Mouse (Mus musculus): ENCODE data around the gene Gm20517. TPM values are rescaled to one million over a fixed set of nuclear protein-coding genes. Genes with fewer than 3 reads are reported as not detected.

Gm20517 gene
- total RNA-seq, 2 experiments from 2014 or later: 0.82 to 2.4 TPM

DNA sequence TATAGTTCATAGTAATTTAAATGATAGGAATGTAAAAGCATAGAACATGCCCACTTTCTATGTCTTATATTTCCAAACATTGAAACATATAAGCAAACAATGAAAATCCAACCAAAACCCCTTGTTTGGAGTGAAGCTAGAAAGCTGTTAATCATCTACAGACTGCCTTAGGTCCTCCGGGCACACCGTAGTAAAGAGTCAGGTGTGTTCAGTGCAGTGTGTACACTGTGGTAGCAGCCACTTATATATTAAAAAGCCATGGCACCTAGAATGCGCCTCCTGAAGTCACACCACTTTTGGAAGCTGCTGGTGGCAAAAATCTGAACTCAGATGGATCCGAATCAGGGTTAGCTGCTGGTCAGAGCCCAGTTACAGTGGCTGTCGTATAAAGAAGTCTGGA is 66.8 kb downstream of the Gm20517 start:
- H3K27ac ChIP-seq: no peak overlapping the region
- no peak for DNase-seq
- intact Hi-C loops (cut with DNase I): loop anchor here (5.0 kb wide), 1 partner anchor 46 kb away; the partner anchor contains the start of gene Usp49
- TF ChIP-seq CTCF (IDR thresholded peaks at IDR 0.05): no peak
- H3K4me3 ChIP-seq: no peak overlapping the region

- intact Hi-C loops (cut with DNase I): loop anchor here (5.0 kb wide), 1 partner anchor 46 kb away; the partner anchor contains the start of gene Usp49
- no peak overlapping the region for H3K27ac ChIP-seq
- DNase-seq: no peak
- H3K4me3 ChIP-seq: no peak overlapping the region
- TF ChIP-seq CTCF (IDR thresholded peaks at IDR 0.05): no peak
Observed at GRCm38 (mm10) chr17:47678702-47679101, 67.3 kb downstream of the Gm20517 start.

DNA sequence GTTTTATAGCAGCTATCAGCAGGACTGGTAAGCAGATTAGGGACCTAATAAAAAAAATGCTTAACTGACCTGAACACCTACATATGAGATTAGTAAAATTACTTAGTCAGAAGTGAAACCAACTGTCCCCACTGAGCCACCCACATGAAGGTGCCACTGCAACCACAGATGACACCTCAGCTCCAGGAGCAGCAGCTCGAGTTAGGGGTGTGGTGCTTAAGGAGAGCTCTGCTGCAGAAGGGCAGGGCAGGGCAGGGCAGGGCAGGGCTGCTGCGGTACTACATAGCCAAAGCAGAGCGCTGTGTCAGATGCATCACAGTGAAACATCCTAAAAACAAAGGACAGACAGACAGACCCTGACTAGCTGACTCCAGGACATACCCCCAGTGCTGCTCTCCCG is 71.4 kb downstream of the Gm20517 start:
- DNase-seq: no peak
- no peak for TF ChIP-seq CTCF (IDR thresholded peaks at IDR 0.05)
- Histone ChIP-seq H3K27ac (no peak overlapping the region), H3K4me3 (no peak overlapping the region)
- intact Hi-C loops (cut with DNase I): no loop called here

DNA sequence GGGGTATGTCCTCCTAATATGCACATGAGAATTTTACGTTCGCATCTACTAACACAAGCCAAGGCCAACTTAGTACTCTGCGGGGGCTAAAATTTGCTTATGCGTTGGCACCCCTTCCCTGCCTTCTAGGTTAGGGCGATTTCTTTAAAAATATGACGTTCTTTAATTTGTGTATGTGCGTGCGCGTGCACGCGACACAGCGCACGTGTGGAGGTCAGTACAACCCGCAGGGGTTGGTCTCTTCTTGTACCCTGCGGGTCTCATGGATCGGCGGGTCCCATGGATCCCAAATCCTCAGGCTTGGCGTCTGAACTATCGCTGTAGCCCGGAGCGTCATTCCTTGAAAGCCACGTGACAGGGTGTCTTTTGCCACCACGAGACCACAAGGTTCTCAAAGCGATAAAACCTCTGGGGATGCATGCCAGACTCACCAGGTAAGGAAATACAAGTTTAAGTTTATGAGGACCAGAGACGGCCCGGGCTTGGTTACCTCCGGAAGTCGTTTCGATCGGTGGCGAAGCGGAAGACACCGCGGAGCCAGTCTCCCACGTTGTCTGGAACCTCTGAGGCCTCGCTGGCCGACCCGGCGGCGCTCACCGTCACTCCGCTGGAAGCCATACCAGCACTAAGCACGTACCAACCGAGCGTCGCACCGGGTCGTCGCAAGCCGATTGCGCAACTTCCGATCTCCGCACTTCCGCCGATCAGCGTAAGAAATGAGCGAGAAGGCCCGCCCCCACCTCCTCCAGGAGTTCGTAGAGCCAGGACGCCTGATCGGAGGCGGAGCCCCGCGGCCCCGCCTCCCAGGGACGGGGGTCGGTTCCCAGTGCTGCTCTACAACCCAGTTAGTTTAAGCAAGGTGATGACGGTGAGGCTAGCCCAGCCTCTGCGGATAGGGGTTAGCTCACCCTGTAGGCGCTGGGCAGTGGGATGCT is 76.3 kb downstream of the Gm20517 start:
- peak; percentile 97 for DNase-seq
- H3K4me3 ChIP-seq: peak overlapping the region; percentile 92
- peak overlapping the region; percentile 95 for H3K27ac ChIP-seq
- no peak for TF ChIP-seq CTCF (IDR thresholded peaks at IDR 0.05)
- intact Hi-C loops (cut with DNase I): no loop called here

- intact Hi-C loops (cut with DNase I): no loop called here
- H3K27ac ChIP-seq: peak within 1 kb of the TSS; percentile 95
- peak within 1 kb of the TSS; percentile 92 for H3K4me3 ChIP-seq
- no peak for TF ChIP-seq CTCF (IDR thresholded peaks at IDR 0.05)
- no peak for DNase-seq
Observed at GRCm38 (mm10) chr17:47688344-47688607, 76.9 kb downstream of the Gm20517 start, which contains the start of gene Tomm6. Tomm6 (minus strand) TSS chr17:47688386.

GRCm38 (mm10) chr17:47688608-47689575 is 77.5 kb downstream of the Gm20517 start, which contains the start of gene Frs3:
Frs3 (plus strand) TSS chr17:47689030.
- intact Hi-C loops (cut with DNase I): no loop called here
- peak within 1 kb of the TSS; percentile 95 for H3K27ac ChIP-seq
- peak; percentile 80 for DNase-seq
- peak within 1 kb of the TSS; percentile 92 for H3K4me3 ChIP-seq
- TF ChIP-seq CTCF (IDR thresholded peaks at IDR 0.05): no peak

- TF ChIP-seq CTCF (IDR thresholded peaks at IDR 0.05): no peak
- peak; percentile 49 for DNase-seq
- Histone ChIP-seq H3K4me3 (no peak overlapping the region), H3K27ac (peak overlapping the region; percentile 24; the same call in 1 of the 2 replicates)
- intact Hi-C loops (cut with DNase I): loop anchor here (5.0 to 10.0 kb wide), 2 partner anchors 183 to 325 kb away; partner anchors contain the start of genes Ccnd3 and Mrps10
Observed at GRCm38 (mm10) chr17:47689894-47690293, 78.5 kb downstream of the Gm20517 start.

GRCm38 (mm10) chr17:47691650-47692049 is 80.3 kb downstream of the Gm20517 start:
- no peak for TF ChIP-seq CTCF (IDR thresholded peaks at IDR 0.05)
- intact Hi-C loops (cut with DNase I): loop anchor here (5.0 to 10.0 kb wide), 2 partner anchors 184 to 327 kb away; partner anchors contain the start of genes Ccnd3 and Mrps10
- no peak for DNase-seq
- H3K27ac ChIP-seq: no peak overlapping the region
- no peak overlapping the region for H3K4me3 ChIP-seq

- intact Hi-C loops (cut with DNase I): loop anchor here (5.0 to 10.0 kb wide), 2 partner anchors 187 to 329 kb away; partner anchors contain the start of genes Ccnd3 and Mrps10
- DNase-seq: peak; percentile 55
- Histone ChIP-seq H3K4me3 (peak overlapping the region; percentile 89), H3K27ac (peak overlapping the region; percentile 88)
- TF ChIP-seq CTCF (IDR thresholded peaks at IDR 0.05): no peak
Observed at GRCm38 (mm10) chr17:47693671-47694441, 82.5 kb downstream of the Gm20517 start.

GRCm38 (mm10) chr17:47694442-47694502 is 82.9 kb downstream of the Gm20517 start, which contains the start of gene Gm21981:
Gm21981 (minus strand) TSS chr17:47694455.
- intact Hi-C loops (cut with DNase I): loop anchor here (5.0 to 10.0 kb wide), 2 partner anchors 187 to 329 kb away; partner anchors contain the start of genes Ccnd3 and Mrps10

GRCm38 (mm10) chr17:47694503-47695336 is 83.3 kb downstream of the Gm20517 start, which contains the start of gene Prickle4:
Prickle4 (minus strand) TSS chr17:47694736.
- intact Hi-C loops (cut with DNase I): loop anchor here (5.0 to 10.0 kb wide), 2 partner anchors 187 to 330 kb away; partner anchors contain the start of genes Ccnd3 and Mrps10
- peak; percentile 80 for TF ChIP-seq CTCF (IDR thresholded peaks at IDR 0.05)

More at GRCm38 (mm10) chr17:47694442-47694502, 82.9 kb downstream of the Gm20517 start, which contains the start of gene Gm21981:
- no peak for TF ChIP-seq CTCF (IDR thresholded peaks at IDR 0.05)
- H3K27ac ChIP-seq: peak within 1 kb of the TSS; percentile 88
- peak within 1 kb of the TSS; percentile 89 for H3K4me3 ChIP-seq
- DNase-seq: no peak

More at GRCm38 (mm10) chr17:47694503-47695336, 83.3 kb downstream of the Gm20517 start, which contains the start of gene Prickle4:
- Histone ChIP-seq H3K4me3 (peak within 1 kb of the TSS; percentile 89), H3K27ac (peak within 1 kb of the TSS; percentile 88)
- peak; percentile 99 for DNase-seq

Data from gastrocnemius, adult 2 months (tissue).